Mouse (Mus musculus): ENCODE measurements around the gene Prdm9. TPM values are rescaled to one million over a fixed set of nuclear protein-coding genes. Genes with fewer than 3 reads are reported as not detected.
A peak's percentile ranks its signal among the peaks of the same experiment; 100 is the strongest.

The Prdm9 gene
- total RNA-seq, 2 experiments from 2014 or later = 2.8 to 3.0 TPM

DNA sequence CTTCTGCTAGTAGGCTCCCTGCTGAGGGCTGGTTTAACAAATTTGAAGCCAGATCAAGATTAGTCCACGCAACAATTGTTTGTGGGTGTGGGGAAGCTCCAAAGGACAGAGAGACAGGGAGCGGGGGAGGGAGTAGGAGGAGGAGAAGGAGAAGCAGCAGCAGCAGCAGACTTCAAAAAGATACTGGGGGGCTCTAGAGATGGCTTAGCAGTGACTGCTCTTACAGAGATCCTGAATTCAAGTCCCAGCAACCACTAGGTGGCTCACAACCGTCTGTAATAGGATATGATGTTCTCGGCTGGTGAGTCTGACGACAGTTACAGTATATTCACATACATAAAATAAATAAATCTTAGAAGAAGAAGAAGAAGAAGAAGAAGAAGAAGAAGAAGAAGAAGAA, 34.0 kb downstream of the Prdm9 start:
- intact Hi-C loops (cut with DNase I) = loop anchor here (2.0 to 5.0 kb wide), 2 partner anchors 33 to 192 kb away; no protein-coding TSS in a partner anchor
- peak; percentile 17 to 44 for DNase-seq

DNA sequence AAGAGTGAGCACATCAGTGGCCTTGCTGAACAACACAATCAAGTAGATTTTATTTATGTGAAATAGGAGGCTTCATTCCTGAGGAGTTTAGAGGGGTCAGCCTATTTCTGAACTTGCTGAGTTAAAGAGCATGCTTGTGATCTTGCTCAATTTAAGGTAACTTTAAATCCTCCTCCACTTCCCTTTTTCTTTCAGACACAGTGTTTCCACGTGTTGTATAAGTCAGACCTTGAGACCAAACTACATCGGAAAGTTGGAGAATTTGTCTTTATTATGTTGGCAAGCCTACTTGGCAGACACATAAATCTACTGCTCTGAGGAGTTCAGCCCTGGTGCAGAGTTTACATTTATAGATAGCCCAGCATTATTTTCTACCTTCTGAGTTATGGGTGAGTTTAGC, 35.3 kb downstream of the Prdm9 start:
- intact Hi-C loops (cut with DNase I) = loop anchor here (5.0 kb wide), 1 partner anchor 173 kb away; the partner anchor contains the start of gene Chd1
- DNase-seq = no peak

DNA sequence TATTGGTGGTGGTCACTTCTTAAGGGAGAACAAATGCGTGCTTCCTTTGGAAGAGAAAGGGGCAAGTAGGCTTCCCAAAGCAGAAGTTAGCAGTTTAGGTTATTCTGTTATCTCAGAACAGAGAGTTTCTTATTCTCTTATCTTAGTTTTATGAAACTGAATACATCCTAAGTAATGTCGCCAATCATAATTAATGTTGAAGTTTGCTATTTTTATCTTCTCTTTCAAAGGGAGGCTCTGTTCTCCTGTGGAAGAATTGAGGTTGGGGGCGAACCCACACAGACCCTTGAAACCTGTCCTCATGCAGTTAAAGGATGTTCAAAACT, 36.4 kb downstream of the Prdm9 start:
- DNase-seq = no peak
- intact Hi-C loops (cut with DNase I) = loop anchor here (5.0 kb wide), 1 partner anchor 175 kb away; the partner anchor contains the start of gene Chd1

DNA sequence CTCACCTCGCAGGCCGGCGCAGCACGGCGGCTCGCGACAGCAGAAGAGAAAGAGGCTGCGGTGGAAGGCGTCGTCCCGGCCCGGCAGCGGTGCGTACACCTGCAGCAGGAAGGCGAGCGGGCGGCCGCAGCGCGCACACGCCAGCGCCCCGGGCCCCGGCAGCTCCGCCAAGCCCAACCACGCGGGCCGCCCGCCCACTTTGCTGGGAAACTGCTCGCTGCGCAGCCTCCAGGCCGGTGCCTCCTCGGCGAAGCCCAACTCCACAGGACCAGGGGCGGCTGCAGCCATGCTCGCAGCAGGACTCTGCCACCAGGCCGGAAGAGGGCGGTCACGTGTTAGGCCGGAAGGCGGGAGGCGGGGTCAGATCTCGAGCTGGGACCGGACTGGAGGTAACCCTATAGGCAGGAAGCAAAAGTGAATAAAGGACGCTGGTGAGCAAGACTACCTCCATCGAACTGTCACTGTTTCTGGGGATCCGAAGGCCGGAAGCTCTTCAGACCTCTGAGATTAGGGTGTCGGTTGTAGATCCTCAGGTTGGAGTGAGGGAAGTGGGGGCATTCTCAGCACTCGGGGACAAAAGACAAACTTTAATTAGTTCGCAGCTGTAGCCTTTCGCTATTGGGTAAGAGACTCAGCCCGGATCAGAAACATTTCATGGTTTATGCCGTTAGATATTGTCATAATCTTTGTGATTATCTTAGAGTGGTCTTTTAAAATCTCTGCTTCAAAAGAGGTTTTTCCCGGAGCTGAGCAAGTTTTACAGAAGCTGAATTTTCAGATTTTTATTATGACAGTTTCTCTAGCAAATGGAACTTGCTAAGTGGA, 37.0 kb downstream of the Prdm9 start, which contains the start of gene Pdcd2:
Pdcd2 (minus strand) TSS at position 316 of the 825 bp plus-strand sequence.
- peak; percentile 94 to 96 for DNase-seq
- intact Hi-C loops (cut with DNase I) = loop anchor here (5.0 kb wide), 1 partner anchor 175 kb away; the partner anchor contains the start of gene Chd1

DNA sequence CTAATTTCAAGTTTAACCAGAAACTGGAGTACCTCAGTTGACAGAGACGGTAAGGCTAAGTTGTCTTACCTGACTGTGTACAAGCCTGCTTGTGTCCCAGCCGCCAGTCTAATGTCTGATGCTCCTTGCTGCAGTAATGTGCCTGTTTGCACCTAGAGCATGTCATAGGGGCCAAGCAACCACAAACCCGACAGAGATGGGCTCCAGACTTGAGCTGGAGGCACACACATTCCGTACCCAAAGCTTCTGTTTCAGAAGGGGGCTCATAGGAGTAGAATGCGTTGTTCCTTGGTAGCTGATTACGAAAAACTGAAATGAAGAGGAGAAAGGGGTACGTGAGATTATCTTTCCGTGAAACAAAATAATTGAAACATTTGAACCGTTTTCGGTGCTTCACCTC, 37.9 kb downstream of the Prdm9 start:
- intact Hi-C loops (cut with DNase I) = loop anchor here (5.0 kb wide), 1 partner anchor 176 kb away; the partner anchor contains the start of gene Chd1
- no peak for DNase-seq

DNA sequence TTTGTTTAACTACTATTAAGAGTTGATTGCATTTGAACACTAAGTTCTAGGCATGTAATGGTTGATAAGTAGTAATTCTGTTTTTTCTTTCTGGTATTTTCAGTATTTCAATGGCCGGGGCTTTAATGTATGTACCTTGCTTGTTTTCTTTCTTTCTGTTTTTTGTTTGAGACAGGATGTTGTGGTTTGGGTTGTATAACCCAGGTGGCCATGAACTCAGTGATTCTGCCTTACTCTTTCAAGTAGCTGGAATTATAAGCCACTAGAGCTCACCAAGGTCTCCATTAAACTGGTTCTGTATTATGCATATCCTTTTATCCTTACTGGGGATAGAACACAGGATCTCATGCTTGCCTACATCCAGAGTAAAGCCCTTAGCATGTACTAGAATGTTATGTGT, 45.4 kb downstream of the Prdm9 start:
- intact Hi-C loops (cut with DNase I) = no loop called here
- no peak for DNase-seq

DNA sequence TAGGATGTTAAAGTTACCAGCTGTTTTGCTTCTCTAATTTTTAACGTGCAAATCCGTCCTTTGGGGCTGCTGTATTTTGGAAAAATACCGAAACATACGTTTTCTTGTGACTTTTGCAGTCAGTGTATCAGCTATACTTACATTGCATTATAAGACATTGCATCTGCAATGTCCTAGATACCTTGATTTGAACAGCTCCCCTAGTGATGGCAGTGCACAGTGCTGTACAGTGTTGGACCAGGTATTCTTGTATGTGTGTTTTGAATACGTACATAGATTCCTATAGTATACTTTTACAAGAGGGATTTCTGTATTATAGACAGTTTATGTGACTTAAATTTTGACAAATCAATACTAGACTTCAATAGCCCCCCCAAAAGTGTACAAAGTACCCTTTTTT, 46.0 kb downstream of the Prdm9 start:
- DNase-seq = no peak
- intact Hi-C loops (cut with DNase I) = no loop called here

DNA sequence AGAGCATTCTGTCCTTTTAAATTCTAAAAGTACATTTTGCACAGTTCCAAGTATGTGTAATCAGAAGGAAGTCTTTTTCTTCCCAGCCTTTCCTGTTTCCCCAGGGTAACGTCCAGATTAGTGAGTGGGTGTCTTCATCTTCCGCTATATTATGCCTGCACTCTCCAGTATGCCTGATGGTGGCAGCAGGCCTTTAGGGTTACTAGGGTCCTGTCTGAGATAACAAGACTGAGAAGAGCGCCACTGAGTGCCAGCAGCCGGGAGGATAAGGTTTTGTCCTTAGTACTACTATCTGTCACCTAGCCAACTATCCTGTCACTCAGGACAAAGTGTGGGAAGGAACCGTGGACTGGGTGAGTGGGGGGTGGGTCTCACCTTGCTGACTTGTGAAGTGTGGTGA, 46.4 kb downstream of the Prdm9 start:
- no peak for DNase-seq
- intact Hi-C loops (cut with DNase I) = no loop called here

DNA sequence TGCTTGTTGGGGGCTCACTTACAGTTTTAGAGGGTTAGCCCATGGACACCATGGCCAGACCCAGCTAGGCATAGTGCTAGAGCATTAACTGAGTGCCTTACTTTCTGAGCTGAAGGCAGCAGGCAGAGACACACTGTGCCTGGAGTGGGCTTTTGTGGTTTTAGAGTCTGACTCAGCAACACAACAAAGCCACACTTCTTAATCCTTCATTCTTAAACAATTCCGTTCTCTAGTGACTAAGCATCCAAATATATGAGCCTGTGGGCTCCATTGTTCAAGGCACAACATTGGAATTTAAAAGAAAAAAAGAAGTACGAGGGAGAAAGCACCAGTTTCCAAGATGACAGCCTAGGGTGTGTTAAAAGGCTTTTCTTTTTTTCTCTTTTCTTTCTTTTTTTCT, 53.5 kb downstream of the Prdm9 start:
- intact Hi-C loops (cut with DNase I) = no loop called here
- DNase-seq = no peak

DNA sequence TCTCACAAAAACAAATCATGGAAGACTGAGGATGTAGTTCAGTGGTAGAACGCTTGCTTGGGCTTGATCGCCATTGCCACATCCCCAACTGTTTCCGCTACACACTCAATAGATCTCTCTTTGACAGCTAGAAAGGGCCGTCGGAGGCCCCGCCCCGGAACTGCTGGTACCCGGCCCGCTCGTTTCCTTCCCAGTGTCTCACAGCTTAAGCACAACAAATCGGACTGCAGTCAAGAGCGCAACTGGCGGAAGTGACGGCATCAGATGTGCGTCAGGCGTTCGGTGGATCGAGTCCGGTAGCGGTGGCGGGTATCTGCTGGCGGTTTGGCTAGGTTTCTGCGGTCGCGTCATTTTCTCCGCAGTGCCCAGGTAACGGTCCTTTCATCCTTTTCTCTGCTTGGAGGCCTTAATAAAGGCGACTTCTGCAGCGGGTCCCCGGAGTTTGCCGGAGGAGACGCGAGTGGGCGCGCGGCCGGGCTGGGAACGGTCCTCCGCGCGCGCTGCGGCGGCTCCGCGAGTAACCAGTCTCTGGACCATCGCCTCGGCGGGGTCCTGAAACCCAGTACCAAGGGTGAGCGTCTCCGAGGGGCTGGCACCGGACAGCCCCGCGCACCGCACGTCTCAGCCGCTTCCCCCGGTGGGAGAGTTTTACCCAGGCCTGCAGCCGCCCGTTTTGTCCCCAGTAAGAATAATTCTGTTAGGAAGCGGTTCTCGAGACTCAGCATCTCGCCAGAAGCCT, 64.3 kb downstream of the Prdm9 start, which contains the start of the genes Psmb1 and Tbp:
Psmb1 (minus strand) TSS at position 96 of the 739 bp plus-strand sequence.
Tbp (plus strand) TSS at position 233 of the 739 bp plus-strand sequence.
- DNase-seq = peak; percentile 95 to 98
- intact Hi-C loops (cut with DNase I) = no loop called here

DNA sequence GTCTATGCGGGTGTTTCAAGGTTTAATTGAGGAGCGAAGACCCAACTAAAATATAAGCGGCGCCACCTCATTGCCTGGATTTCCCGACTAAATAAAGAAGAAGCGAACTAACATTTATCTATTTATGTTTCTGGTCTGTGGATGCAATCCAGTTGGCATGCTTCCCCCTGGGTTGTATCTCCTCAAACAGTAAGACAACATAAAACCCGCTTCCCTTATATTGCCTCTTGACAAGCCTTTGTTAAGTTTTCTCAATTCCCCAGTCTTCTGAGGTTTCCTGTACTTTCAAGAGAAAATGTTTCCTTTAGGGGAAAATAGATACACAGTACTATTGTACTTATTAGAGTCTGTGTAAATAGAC, 65.4 kb downstream of the Prdm9 start:
- intact Hi-C loops (cut with DNase I) = no loop called here

DNA sequence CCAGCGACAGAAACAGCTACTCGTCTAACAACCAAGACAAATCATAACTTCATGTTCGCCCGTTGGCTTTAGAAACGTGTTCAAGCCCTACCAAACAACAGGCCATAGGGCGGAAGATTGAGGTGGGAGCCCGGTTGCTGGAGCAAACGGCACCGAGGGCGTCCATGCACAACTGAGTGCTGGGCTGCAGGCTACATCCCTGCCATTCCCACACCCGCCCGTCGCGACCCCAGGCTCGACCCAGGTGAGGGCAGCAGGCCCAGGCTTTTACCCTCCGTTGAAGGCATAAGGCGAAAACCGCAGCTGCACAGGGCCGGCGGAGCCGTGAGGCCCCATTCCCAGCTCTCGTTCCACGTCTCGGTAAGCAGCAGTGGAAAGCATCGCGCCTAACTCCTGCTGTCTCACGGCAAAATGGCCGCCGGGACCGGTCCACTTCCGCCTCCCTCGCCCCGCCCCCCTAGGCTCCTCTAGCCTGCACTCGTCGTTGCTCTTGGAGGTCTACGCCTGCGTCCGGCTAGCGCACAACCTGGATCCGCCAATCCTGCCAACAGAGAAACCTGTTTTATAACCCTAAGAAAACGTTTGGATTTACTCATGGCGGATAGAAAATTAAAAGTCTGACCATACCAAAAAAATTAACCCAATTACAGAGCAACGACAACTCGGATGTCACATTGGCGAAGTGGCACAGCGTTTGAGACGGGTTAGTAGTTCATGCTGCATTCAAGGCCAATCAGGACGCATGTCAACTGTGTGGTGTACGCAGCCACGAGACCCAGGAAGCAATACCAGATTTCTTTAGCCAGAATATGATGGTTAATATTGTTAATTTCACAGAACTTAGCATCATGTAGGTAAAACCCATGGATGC, 66.0 kb downstream of the Prdm9 start:
- peak; percentile 93 to 96 for DNase-seq
- intact Hi-C loops (cut with DNase I) = no loop called here

More for the DNA sequence above, 65.4 kb downstream of the Prdm9 start:
- DNase-seq = peak in 1 of 2 experiments; percentile 9

Other genes starting within 250 kb of the Prdm9 start
- gene Dll1, start 187.5 kb downstream of the Prdm9 start, total RNA-seq (2021) = 1 to 10 TPM; 7.9 to 9.0 TPM
- gene Fam120b, start 168.2 kb downstream of the Prdm9 start, total RNA-seq (2021) = 10 to 100 TPM; 10.9 to 11.2 TPM
- gene Psmb1, start 64.6 kb downstream of the Prdm9 start, total RNA-seq (2021) = 100 to 1,000 TPM; 120 to 125 TPM
- gene Tbp, start 64.5 kb downstream of the Prdm9 start, total RNA-seq (2021) = 10 to 100 TPM; 12.3 to 14.5 TPM
- 10 to 100 TPM; 12.1 to 14.6 TPM for gene Pdcd2, start 37.1 kb downstream of the Prdm9 start, total RNA-seq (2021)
- 10 to 100 TPM; 21.6 to 28.0 TPM for gene Chd1, start 140.6 kb upstream of the Prdm9 start, total RNA-seq (2021)

Measured in heart, postnatal 14 days (tissue).